Mouse (Mus musculus) MEL (cell line): ENCODE results near the gene Amer2. TPM values are rescaled to one million over a fixed set of nuclear protein-coding genes. Genes with fewer than 3 reads are reported as not detected.

ENCODE experiments used
- DNase-seq: peaks from one replicate; pipeline ENCODE4 v3.0.0; 2011; ENCODE audit warnings: low read depth, low spot score
- H3K27ac ChIP-seq: 2 replicates; pipeline ENCODE4 v1.5.1; 2012; ENCODE audit warnings: low read depth, mild to moderate bottlenecking, control low read depth, low read length, moderate library complexity; ENCODE audit not compliant: control insufficient read depth
- H3K27me3 ChIP-seq, 2 experiments: fragments of 150-350 bp in 1 of 2; sonication (generic) in 1 of 2; 2 replicates each; pipeline ENCODE4 v1.6.1; 2012; ENCODE audit warnings: low read length in 2 of 2, mild to moderate bottlenecking in 2 of 2, improper control_type of control experiment in 1 of 2, moderate library complexity in 1 of 2; ENCODE audit not compliant: insufficient read depth in 2 of 2, control insufficient read depth in 1 of 2
- H3K36me3 ChIP-seq, 2 experiments: 2 replicates each; pipeline ENCODE4 v1.6.1; 2012 to 2014; ENCODE audit warnings: low read length in 2 of 2, improper control_type of control experiment in 1 of 2, inconsistent platforms in 1 of 2, mild to moderate bottlenecking in 1 of 2; ENCODE audit not compliant: insufficient read depth in 2 of 2, control insufficient read depth in 1 of 2
- H3K4me1 ChIP-seq, 2 experiments: fragments of 150-350 bp in 1 of 2; sonication (generic) in 1 of 2; 2 replicates each; pipeline ENCODE4 v1.6.1; 2012; ENCODE audit warnings: low read length in 2 of 2, improper control_type of control experiment in 1 of 2, mild to moderate bottlenecking in 1 of 2; ENCODE audit not compliant: insufficient read depth in 2 of 2, control insufficient read depth in 1 of 2
- H3K4me3 ChIP-seq, 2 experiments: fragments of 150-350 bp in 1 of 2; sonication (generic) in 1 of 2; 2 replicates each; pipeline ENCODE4 v1.5.1; 2012; ENCODE audit warnings: low read depth in 2 of 2, low read length in 2 of 2, mild to moderate bottlenecking in 2 of 2, moderate library complexity in 2 of 2, control low read depth in 1 of 2, improper control_type of control experiment in 1 of 2; ENCODE audit not compliant: control insufficient read depth in 1 of 2, insufficient read depth in 1 of 2
- H3K79me2 ChIP-seq: 2 replicates; pipeline ENCODE4 v1.6.1; 2012; ENCODE audit warnings: mild to moderate bottlenecking, low read length, moderate library complexity; ENCODE audit not compliant: control insufficient read depth, poor library complexity, insufficient read depth
- H3K9ac ChIP-seq: 2 replicates; pipeline ENCODE4 v1.6.1; 2012; ENCODE audit warnings: low read depth, mild to moderate bottlenecking, control low read depth, low read length, moderate library complexity; ENCODE audit not compliant: control insufficient read depth, poor library complexity, severe bottlenecking
- H3K9me3 ChIP-seq: fragments of 150-350 bp; sonication (generic); replicated peaks from 2 replicates; pipeline ENCODE4 v1.6.1; 2012; ENCODE audit warnings: mild to moderate bottlenecking, low read length, improper control_type of control experiment, moderate library complexity; ENCODE audit not compliant: insufficient read depth
- CTCF ChIP-seq, 3 experiments: IDR thresholded peaks in 2 of 3; conservative IDR thresholded peaks in 1 of 3; 2 replicates each; pipeline ENCODE4 v1.5.1; 2011 to 2012; ENCODE audit warnings: low read length in 3 of 3, low read depth in 2 of 3, mild to moderate bottlenecking in 2 of 3, improper control_type of control experiment in 1 of 3, inconsistent platforms in 1 of 3, mixed read lengths in 1 of 3, moderate library complexity in 1 of 3; ENCODE audit not compliant: control insufficient read depth in 1 of 3, insufficient read depth in 1 of 3, poor library complexity in 1 of 3, severe bottlenecking in 1 of 3
- ELF1 ChIP-seq: IDR thresholded peaks from 2 replicates; pipeline ENCODE4 v1.6.1; 2014; ENCODE audit warnings: low read depth, mild to moderate bottlenecking, inconsistent platforms, low read length, improper control_type of control experiment, moderate library complexity
- HCFC1 ChIP-seq: IDR thresholded peaks from 2 replicates; pipeline ENCODE4 v1.6.1; 2012; ENCODE audit warnings: low read depth, mild to moderate bottlenecking, inconsistent platforms, low read length, improper control_type of control experiment, moderate library complexity
- KAT2A ChIP-seq: conservative IDR thresholded peaks from 2 replicates; pipeline ENCODE4 v1.6.1; 2012; ENCODE audit warnings: low read depth, low read length, improper control_type of control experiment, inconsistent platforms
- MYB ChIP-seq: IDR thresholded peaks from 2 replicates; pipeline ENCODE4 v1.6.1; 2011; ENCODE audit warnings: mild to moderate bottlenecking, low read depth, low read length, improper control_type of control experiment
- POLR2A ChIP-seq, 2 experiments: IDR thresholded peaks; 2 replicates each; pipeline ENCODE4 v1.6.1; 2011 to 2012; ENCODE audit warnings: low read length in 2 of 2, mild to moderate bottlenecking in 2 of 2, control low read depth in 1 of 2, improper control_type of control experiment in 1 of 2, low read depth in 1 of 2, moderate library complexity in 1 of 2; ENCODE audit not compliant: control insufficient read depth in 1 of 2, insufficient read depth in 1 of 2, poor library complexity in 1 of 2
- RCOR1 ChIP-seq: IDR thresholded peaks from 2 replicates; pipeline ENCODE4 v1.6.1; 2012; ENCODE audit warnings: low read depth, mild to moderate bottlenecking, inconsistent platforms, low read length, improper control_type of control experiment
- SIN3A ChIP-seq: IDR thresholded peaks from 2 replicates; pipeline ENCODE4 v1.6.1; 2012; ENCODE audit warnings: low read length, improper control_type of control experiment, inconsistent platforms
- SMC3 ChIP-seq: IDR thresholded peaks from 2 replicates; pipeline ENCODE4 v1.6.1; 2011; ENCODE audit warnings: low read depth, low read length, improper control_type of control experiment
- TAL1 ChIP-seq: IDR thresholded peaks from 2 replicates; pipeline ENCODE4 v1.6.1; 2012; ENCODE audit warnings: mild to moderate bottlenecking, inconsistent platforms, low read length, moderate library complexity, mixed read lengths
- UBTF ChIP-seq: IDR thresholded peaks from 2 replicates; pipeline ENCODE4 v1.6.1; 2012; ENCODE audit warnings: low read depth, mild to moderate bottlenecking, inconsistent platforms, low read length, improper control_type of control experiment, moderate library complexity, borderline replicate concordance; ENCODE audit not compliant: insufficient read depth
- ZNF384 ChIP-seq: IDR thresholded peaks from 2 replicates; pipeline ENCODE4 v1.6.1; 2012; ENCODE audit warnings: low read depth, mild to moderate bottlenecking, inconsistent platforms, low read length, improper control_type of control experiment
- polyA plus RNA-seq, 2 experiments: library from polyadenylated mRNA; stranded (reverse) in 1 of 2; unstranded in 1 of 2; fragments of >175 nt in 1 of 2; fragments of >200 nt in 1 of 2; gene quantifications; 2 replicates each; pipeline versions ENCODE4 v1.2.1 to v1.2.4; 2012; ENCODE audit warnings: low replicate concordance in 2 of 2, low read depth in 1 of 2; ENCODE audit not compliant: insufficient read length in 2 of 2, insufficient read depth in 1 of 2, missing spikeins in 1 of 2
- total RNA-seq: library from RNA; depleted of rRNA; stranded (reverse); fragments of 300-350 nt; gene quantifications from 2 replicates; pipeline ENCODE4 v1.2.3, GENCODE M21; 2012

Gene Amer2
- total and polyA plus RNA-seq, 3 experiments: 0.01 TPM; not detected in 2

DNA sequence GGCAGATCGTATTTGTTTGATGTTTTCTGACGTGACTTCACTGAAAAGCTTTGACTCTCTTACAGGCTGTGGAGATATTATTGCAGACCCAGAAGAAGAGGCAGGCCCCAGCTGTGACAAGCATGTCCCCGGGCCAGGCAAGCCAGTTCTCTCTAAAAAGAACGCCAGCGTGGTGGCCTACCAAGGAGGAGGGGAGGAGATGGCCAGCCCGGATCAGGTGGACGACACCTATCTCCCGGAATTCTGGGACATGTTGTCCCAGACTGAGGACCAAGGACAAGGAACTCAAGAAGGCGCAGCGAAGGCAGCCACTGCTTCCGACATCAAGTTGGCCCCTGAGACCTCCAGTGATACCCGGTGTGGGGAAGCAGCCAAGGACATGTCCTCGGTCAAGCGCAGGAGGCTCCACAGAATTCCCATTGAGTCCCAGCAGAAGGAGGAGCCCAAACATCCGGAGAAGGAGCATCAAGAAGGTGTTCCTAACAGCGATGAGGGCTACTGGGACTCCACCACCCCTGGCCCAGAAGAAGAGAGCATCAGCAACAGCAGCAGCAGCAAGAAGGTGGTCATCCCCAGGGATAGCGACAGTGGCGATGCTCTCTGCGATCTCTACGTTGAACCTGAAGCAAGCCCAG is 6.4 kb downstream of the Amer2 start:
- TF ChIP-seq KAT2A: no peak
- no peak for TF ChIP-seq HCFC1
- no peak for TF ChIP-seq SMC3
- TF ChIP-seq RCOR1: no peak
- TF ChIP-seq POLR2A (IDR thresholded peaks at IDR 0.05; ENCODE audit: control insufficient read depth in 1 of 2, insufficient read depth in 1 of 2, low read depth in 1 of 2, low read length in 2 of 2, poor library complexity in 1 of 2): no peak
- no peak for TF ChIP-seq UBTF
- no peaks in the 10 kb centered on the region for H3K9me3 ChIP-seq
- peaks cover 0 to 1% of the 10 kb centered on the region in 2 experiments; a peak in 1 of 4 replicates for H3K27me3 ChIP-seq
- no peak overlapping the region for H3K27ac ChIP-seq
- no peaks in the 10 kb centered on the region for H3K36me3 ChIP-seq
- DNase-seq: no peak
- no peak overlapping the region for H3K4me3 ChIP-seq
- H3K79me2 ChIP-seq: no peaks in the 10 kb centered on the region
- no peak overlapping the region for H3K9ac ChIP-seq
- no peaks in the 10 kb centered on the region for H3K4me1 ChIP-seq

DNA sequence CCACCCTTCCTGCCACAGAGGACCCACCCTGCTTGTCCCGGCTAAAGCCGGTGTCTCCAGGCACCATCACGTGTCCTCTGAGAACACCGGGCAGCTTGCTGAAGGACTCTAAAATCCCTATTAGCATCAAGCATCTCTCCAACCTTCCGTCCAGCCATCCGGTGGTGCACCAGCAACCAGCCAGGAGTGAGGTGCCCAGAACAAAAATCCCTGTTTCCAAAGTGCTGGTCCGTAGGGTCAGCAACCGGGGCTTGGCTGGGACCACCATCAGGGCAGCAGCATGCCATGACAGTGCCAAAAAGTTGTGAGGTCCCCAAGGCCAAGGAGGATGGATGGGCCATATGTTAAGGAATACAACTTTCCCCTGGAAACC is 6.9 kb downstream of the Amer2 start:
- H3K79me2 ChIP-seq: no peaks in the 10 kb centered on the region
- no peaks in the 10 kb centered on the region for H3K4me1 ChIP-seq
- H3K4me3 ChIP-seq: no peak overlapping the region
- no peaks in the 10 kb centered on the region for H3K36me3 ChIP-seq
- no peak overlapping the region for H3K27ac ChIP-seq
- H3K9me3 ChIP-seq: no peaks in the 10 kb centered on the region
- no peak for DNase-seq
- H3K9ac ChIP-seq: no peak overlapping the region
- H3K27me3 ChIP-seq: peaks cover 0 to 1% of the 10 kb centered on the region in 2 experiments; a peak in 1 of 4 replicates
- no peak for TF ChIP-seq MYB
- no peak for TF ChIP-seq TAL1
- TF ChIP-seq CTCF (IDR thresholded peaks at IDR 0.05 in 2 of 3, conservative IDR thresholded peaks at IDR 0.05 in 1 of 3; ENCODE audit: control insufficient read depth in 1 of 3, insufficient read depth in 1 of 3, low read depth in 2 of 3, low read length in 3 of 3, poor library complexity in 1 of 3, severe bottlenecking in 1 of 3): no peak
- TF ChIP-seq RCOR1: no peak
- no peak for TF ChIP-seq SIN3A
- TF ChIP-seq HCFC1: no peak
- no peak for TF ChIP-seq ZNF384

DNA sequence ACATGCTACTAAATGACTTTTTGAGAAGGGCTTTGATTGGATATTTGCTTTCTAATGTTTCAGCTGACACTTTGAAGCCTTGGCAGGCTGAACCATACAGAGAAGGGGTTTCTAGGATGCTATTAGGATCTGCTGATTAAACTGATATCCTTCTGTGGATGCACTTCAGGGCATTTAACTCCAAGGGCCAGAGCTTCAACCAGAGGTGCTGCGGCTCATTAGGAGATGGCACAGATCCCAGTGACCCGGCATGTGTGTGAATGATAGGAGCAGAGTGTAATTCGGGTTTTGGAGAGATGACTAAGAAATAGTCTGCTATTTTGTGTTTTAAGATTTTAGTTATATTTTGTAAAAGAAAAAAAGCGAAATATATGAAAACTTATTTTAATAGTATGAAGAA is 8.6 kb downstream of the Amer2 start:
- H3K4me3 ChIP-seq: no peak overlapping the region
- no peaks in the 10 kb centered on the region for H3K4me1 ChIP-seq
- H3K79me2 ChIP-seq: no peaks in the 10 kb centered on the region
- no peak for TF ChIP-seq ELF1
- DNase-seq: no peak
- no peak overlapping the region for H3K9ac ChIP-seq
- H3K27me3 ChIP-seq: peaks cover 0 to 1% of the 10 kb centered on the region in 2 experiments; a peak in 1 of 4 replicates
- no peak overlapping the region for H3K27ac ChIP-seq
- H3K36me3 ChIP-seq: no peaks in the 10 kb centered on the region
- H3K9me3 ChIP-seq: no peaks in the 10 kb centered on the region
